ENCODE assay signal across 12 mouse cellular contexts in genomic region chr9:97307705-97308485, GRCm38 (mm10).
"Had no signal": no experiment of that assay in that cellular context is flagged by ENCODE, and none has a peak within 500 bp of the region (broad histone marks: within the 10 kb centered on the region; RNA-seq: fewer than 3 reads in every experiment).

No protein-coding gene starts in this region.

- H3K36me3 ChIP-seq: limb, embryonic 13.5 days; midbrain, embryonic 13.5 days; neural tube, embryonic 12.5 days had no signal

- H3K27me3 ChIP-seq: limb, embryonic 13.5 days; midbrain, embryonic 13.5 days; neural tube, embryonic 12.5 days had no signal

- H3K4me1 ChIP-seq: midbrain, embryonic 13.5 days; neural tube, embryonic 12.5 days had no signal

- H3K27ac ChIP-seq: kidney, postnatal 0 days; limb, embryonic 13.5 days; liver, embryonic 14.5 days; midbrain, embryonic 13.5 days; neural tube, embryonic 12.5 days had no signal

- H3K4me3 ChIP-seq: limb, embryonic 13.5 days; midbrain, embryonic 13.5 days; myocyte; neural tube, embryonic 12.5 days had no signal

- H3K4me2 ChIP-seq: limb, embryonic 13.5 days; midbrain, embryonic 13.5 days; neural tube, embryonic 12.5 days had no signal

- ATAC-seq: midbrain, embryonic 13.5 days had no signal

- DNase-seq: kidney, adult 9 months; kidney, postnatal 36 days; layer of hippocampus, adult 9-11 months; layer of hippocampus, postnatal 36 days; left cerebral cortex, postnatal 4 days; thymus, postnatal 4 days had no signal

- H3K9ac ChIP-seq: limb, embryonic 13.5 days; liver, embryonic 14.5 days; midbrain, embryonic 13.5 days; neural tube, embryonic 12.5 days had no signal

- H3K9me3 ChIP-seq: limb, embryonic 13.5 days; midbrain, embryonic 13.5 days; neural tube, embryonic 12.5 days had no signal
